Mouse (Mus musculus) intestine, embryonic 14.5 days (tissue): ENCODE data around the gene Cercam. TPM values are rescaled to one million over a fixed set of nuclear protein-coding genes. Genes with fewer than 3 reads are reported as not detected.

Source experiments
- ATAC-seq: fragments of 200-750 bp; cut with Nextera tagmentation; replicated peaks from 2 replicates; pipeline ENCODE4 v1.8.0; 2017; ENCODE audit warnings: low read depth, moderate number of reproducible peaks, moderate TSS enrichment, moderate library complexity; ENCODE audit not compliant: low FRiP score, low TSS enrichment
- DNase-seq: peaks from one replicate; pipeline ENCODE4 v3.0.0-alpha.2; 2018; ENCODE audit warnings: low spot score
- H3K27ac ChIP-seq: fragments of 300-500 bp; sonication (generic); 2 replicates; pipeline ENCODE4 v1.5.1; 2014; ENCODE audit warnings: low read depth, mild to moderate bottlenecking, control low read depth
- H3K27me3 ChIP-seq: fragments of 300-500 bp; sonication (generic); replicated peaks from 2 replicates; pipeline ENCODE4 v1.6.1; 2014; ENCODE audit warnings: low read length, control low read depth; ENCODE audit not compliant: control insufficient read depth, insufficient read depth
- H3K36me3 ChIP-seq: fragments of 300-500 bp; sonication (generic); 2 replicates; pipeline ENCODE4 v1.6.1; 2014; ENCODE audit warnings: low read length, control low read depth; ENCODE audit not compliant: control insufficient read depth, insufficient read depth
- H3K4me1 ChIP-seq: fragments of 300-500 bp; sonication (generic); replicated peaks from 2 replicates; pipeline ENCODE4 v1.6.1; 2014; ENCODE audit warnings: low read length, control low read depth, mixed read lengths; ENCODE audit not compliant: control insufficient read depth, insufficient read depth
- H3K4me2 ChIP-seq: fragments of 300-500 bp; sonication (generic); 2 replicates; pipeline ENCODE4 v1.6.1; 2014; ENCODE audit warnings: low read length
- H3K4me3 ChIP-seq: fragments of 300-500 bp; sonication (generic); 2 replicates; pipeline ENCODE4 v1.5.1; 2014; ENCODE audit warnings: low read depth, low read length, control low read depth, mixed read lengths
- H3K9ac ChIP-seq: fragments of 300-500 bp; sonication (generic); 2 replicates; pipeline ENCODE4 v1.6.1; 2014; ENCODE audit warnings: mild to moderate bottlenecking, low read length
- H3K9me3 ChIP-seq: fragments of 300-500 bp; sonication (generic); 2 replicates; pipeline ENCODE4 v1.6.1; 2016; ENCODE audit warnings: low read length, control low read depth; ENCODE audit not compliant: control insufficient read depth
- WGBS: fragments of 180-500 bp; shearing (Covaris S2); extraction: QIAGEN DNeasy Blood & Tissue Kit; methylation state at CpG from one replicate; pipeline ENCODE4 v1.1.7; 2014; 5-methylcytosine and 5-hydroxymethylcytosine counted together
- polyA plus RNA-seq: library from polyadenylated mRNA; unstranded; fragments of >200 nt; fragmentation: Nextera tagmentation; extraction: Ambion mirVana; gene quantifications from 2 replicates; pipeline ENCODE4 v1.2.1, GENCODE M21; 2014

Cercam gene
- polyA plus RNA-seq, 1 experiment from 2014 or later: 20.2 TPM

DNA sequence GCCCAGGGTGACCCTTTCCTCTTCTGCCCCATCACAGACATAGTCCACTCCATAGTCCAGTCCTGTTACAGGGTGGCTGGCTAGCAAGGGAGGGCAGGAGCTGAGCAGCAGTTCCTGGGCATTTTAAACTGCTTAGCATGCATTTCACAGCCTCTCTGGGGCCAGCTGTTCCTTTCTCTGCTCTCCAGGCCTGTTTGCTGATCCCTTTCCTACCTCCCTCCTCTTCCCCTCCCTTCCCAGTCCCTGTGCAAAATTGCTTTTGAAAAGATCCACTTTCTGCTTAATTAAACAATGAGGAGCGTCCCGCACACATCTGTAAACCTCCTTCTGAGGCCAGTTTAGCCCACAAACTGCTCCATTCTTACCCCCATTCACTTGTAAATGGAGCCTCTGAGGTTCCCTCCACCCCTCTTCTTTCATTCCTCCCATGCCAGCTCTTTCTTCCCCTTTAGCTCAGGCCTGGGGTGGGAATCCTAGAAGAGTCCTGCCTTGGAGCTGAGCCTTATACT, 33.5 kb upstream of the Cercam start:
- Histone ChIP-seq H3K36me3 (peaks cover 35% of the 10 kb centered on the region), H3K27me3 (no peaks in the 10 kb centered on the region), H3K9me3 (no peaks in the 10 kb centered on the region), H3K4me1 (no peaks in the 10 kb centered on the region), H3K4me3 (no peak overlapping the region), H3K27ac (no peak overlapping the region), H3K9ac (no peak overlapping the region), H3K4me2 (no peak overlapping the region)
- ATAC-seq (no peak), DNase-seq (no peak)
- WGBS: 64% methylated on average over 2 of the region's 2 CpGs

DNA sequence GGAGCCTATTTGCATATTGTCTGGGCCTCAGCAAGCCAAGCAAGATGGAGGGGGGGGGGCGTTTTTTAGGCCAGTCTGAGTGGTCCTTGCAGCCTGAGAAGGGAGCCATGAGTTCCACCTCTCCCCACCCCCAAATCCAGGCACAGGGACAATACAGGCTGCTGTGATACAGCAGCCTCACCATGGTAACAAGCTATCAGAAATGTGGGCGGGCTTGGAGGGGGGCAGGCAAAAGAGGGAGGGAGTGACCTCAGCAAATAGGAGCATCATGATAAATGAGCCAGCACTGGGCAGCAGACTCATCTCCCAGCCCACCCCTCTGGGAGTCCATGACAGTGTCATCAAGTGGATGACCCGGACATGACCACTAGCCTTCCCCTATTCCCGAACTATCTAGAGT, 29.5 kb upstream of the Cercam start:
- Histone ChIP-seq H3K9me3 (no peaks in the 10 kb centered on the region), H3K27me3 (peaks cover 16% of the 10 kb centered on the region), H3K4me1 (no peaks in the 10 kb centered on the region), H3K4me3 (no peak overlapping the region), H3K9ac (no peak overlapping the region), H3K4me2 (no peak overlapping the region), H3K36me3 (peaks cover 48% of the 10 kb centered on the region), H3K27ac (no peak overlapping the region)
- DNase-seq: no peak
- 48% methylated on average over 4 of the region's 4 CpGs for WGBS
- 0 out of 2 replicates have a peak, but pooled peaks have one; percentile 23 for ATAC-seq

DNA sequence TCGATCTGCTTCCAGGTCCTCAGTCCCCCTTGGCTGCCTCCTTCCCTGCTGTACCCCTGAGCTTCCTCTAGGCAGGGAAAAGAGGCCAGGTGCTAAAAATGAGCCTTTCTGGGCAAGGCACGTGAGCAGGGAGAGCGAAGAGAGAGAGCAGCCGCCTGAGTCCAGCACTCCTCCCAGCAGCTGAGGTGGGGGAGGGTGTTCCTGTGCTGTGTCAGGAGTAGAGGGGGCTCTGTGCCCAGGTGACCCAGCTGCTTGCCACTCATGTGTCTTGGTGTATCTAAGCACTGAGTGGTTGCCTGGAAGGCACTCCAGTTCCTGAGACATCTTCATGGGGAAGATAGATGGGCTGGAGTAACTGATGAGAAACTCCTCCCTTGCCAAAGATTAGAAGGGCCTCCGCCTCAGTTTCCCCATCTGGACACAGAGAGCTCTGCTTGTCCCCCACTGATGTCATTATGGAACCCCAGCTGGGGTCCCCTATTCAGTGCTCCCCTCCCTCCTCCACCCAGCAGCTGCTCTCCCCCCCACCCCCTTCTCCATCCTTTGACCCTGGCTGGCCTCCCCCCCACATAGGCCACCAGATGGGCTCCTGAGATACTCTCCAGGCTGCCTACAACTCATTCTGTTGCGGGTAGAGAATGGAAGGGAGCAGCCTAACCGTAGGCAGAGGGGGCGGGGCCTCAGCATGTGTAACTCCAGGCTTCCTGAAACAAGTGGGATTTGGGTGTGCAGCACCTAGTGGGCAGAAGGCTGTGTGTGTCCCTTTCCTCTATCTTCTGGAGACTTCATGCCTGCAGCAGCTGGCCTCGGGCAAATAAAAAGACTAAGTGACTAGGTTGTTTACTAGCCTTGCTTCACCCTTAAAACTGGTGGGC, 25.5 kb upstream of the Cercam start:
- Histone ChIP-seq H3K9ac (no peak overlapping the region), H3K27ac (no peak overlapping the region), H3K4me1 (peaks cover 8% of the 10 kb centered on the region; the same call in 1 of the 2 replicates), H3K4me2 (no peak overlapping the region), H3K4me3 (no peak overlapping the region), H3K27me3 (peaks cover 46% of the 10 kb centered on the region), H3K36me3 (peaks cover 38% of the 10 kb centered on the region), H3K9me3 (no peaks in the 10 kb centered on the region)
- ATAC-seq (no peak), DNase-seq (no peak)
- WGBS: 72% methylated on average over 9 of the region's 9 CpGs

DNA sequence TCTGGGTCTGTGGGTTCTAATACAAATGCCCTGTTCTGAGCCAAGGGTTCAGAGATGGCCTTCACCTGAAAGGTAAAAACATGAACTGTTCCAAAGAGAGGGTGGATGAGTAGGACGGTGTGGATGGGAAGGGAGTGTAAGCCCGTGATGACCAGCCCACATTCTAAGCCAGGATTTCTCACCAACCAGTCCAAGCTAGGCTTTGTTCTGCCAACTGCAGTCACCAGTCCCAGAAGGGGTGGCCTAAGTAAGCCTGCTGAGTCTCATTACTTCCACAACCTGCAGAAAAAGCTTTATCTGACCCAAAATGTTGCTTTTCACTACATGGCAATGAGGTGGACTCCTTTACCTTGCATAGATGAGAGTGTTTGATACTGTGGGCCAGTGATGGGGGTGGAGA, 24.8 kb upstream of the Cercam start:
- DNase-seq (no peak), ATAC-seq (no peak)
- H3K36me3 ChIP-seq: peaks cover 32% of the 10 kb centered on the region
- 81% methylated on average over 2 of the region's 2 CpGs for WGBS
- peaks cover 8% of the 10 kb centered on the region; the same call in 1 of the 2 replicates for H3K4me1 ChIP-seq
- H3K9me3 ChIP-seq: no peaks in the 10 kb centered on the region
- peaks cover 46% of the 10 kb centered on the region for H3K27me3 ChIP-seq
- H3K4me3 ChIP-seq: no peak overlapping the region
- H3K4me2 ChIP-seq: no peak overlapping the region
- H3K27ac ChIP-seq: no peak overlapping the region
- H3K9ac ChIP-seq: no peak overlapping the region

DNA sequence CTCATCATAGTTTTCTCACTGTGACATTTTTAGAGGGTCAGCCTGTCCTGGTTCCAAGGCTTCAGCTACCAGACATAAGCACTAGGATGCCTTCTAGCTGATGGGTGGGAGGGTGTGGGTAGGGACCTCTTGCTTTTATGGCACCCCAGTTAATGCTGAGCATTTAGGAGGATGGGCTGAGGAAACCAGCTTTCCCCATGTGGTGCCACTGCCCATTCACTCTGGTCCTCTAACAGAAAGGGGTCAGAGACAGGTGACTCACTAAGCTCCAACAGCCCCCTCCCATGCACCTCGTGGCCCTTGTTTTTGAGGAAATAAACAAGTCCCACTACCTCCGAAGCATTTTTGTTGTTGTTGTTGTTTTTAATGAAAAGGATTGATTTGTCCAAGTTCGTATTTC, 24.3 kb upstream of the Cercam start:
- Histone ChIP-seq H3K4me3 (no peak overlapping the region), H3K27ac (no peak overlapping the region), H3K4me2 (no peak overlapping the region), H3K9ac (no peak overlapping the region), H3K4me1 (peaks cover 8% of the 10 kb centered on the region; the same call in 1 of the 2 replicates), H3K27me3 (peaks cover 46% of the 10 kb centered on the region), H3K9me3 (no peaks in the 10 kb centered on the region), H3K36me3 (peaks cover 31% of the 10 kb centered on the region)
- WGBS: 26% methylated on average over 3 of the region's 3 CpGs
- ATAC-seq (no peak), DNase-seq (no peak)

DNA sequence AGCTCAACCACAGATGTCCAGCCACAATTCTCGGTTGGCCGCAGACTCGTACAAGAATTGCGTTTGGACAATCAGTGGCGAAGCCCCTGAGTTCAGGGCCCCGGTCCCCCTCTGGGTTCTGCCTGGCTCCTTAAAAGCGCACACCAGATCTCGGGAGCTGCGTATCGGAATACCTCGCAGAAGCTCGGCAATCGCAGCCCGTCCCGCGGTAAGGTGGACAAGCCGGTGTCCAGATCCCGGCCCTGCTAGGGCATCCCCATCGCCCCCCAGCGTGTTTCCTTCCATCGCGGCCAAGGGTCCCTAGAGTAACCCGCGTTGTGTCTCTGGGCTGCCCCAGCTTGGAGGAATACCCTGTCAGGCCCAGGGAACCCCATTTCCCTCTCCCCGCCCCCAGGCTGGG, 23.3 kb upstream of the Cercam start:
- peaks cover 31% of the 10 kb centered on the region for H3K36me3 ChIP-seq
- H3K27me3 ChIP-seq: peaks cover 46% of the 10 kb centered on the region
- peaks cover 8% of the 10 kb centered on the region; the same call in 1 of the 2 replicates for H3K4me1 ChIP-seq
- no peaks in the 10 kb centered on the region for H3K9me3 ChIP-seq
- WGBS: 13% methylated on average over 25 of the region's 25 CpGs
- H3K4me3 ChIP-seq: peak overlapping the region; percentile 16; the same call in 1 of the 2 replicates
- ATAC-seq (no peak), DNase-seq (peak; percentile 71)
- H3K4me2 ChIP-seq: peak overlapping the region; percentile 51
- H3K27ac ChIP-seq: no peak overlapping the region
- no peak overlapping the region for H3K9ac ChIP-seq

DNA sequence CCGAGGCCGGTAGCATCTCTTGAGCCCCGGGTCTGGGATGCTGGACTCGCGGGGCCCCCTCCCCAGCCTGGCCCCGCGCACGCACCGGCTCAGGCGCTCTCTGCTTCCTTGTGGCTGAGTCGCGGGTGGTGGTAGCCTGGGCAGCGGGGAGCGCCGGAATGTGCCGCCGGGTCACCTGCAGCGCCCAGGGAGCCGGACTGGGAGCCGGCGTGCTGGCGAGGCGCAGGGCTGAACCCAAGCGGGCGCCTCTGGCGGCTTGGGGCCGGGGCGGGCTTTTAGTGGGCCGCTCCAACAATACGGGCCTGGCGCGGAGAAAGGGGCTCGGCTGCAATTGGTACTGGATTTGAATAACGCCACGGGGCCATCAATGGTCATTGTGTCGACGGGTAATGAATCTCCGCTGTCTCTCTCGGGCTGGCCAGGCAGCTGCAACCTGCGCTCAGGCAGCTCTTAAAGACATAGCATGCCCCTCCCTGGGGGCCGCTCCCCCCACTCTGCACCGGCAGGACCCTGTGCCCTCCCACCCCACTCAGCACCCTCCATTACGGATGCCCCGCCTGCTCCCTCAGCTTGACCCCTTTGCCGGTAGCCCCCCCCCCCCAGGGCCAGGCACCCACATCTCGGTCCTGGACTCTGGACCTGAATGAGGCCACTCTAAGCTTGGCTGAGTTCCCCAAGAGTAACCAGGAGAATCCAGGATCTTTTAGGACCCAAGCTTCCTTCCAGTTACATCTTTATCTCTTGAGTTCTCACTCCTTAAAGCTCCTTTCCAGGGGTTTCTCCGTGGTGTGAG, 22.7 kb upstream of the Cercam start:
- DNase-seq (no peak), ATAC-seq (peak; percentile 26; the same call in 1 of the 2 replicates)
- Histone ChIP-seq H3K27me3 (peaks cover 46% of the 10 kb centered on the region), H3K36me3 (peaks cover 28% of the 10 kb centered on the region), H3K9me3 (no peaks in the 10 kb centered on the region), H3K27ac (no peak overlapping the region), H3K4me3 (peak overlapping the region; percentile 16; the same call in 1 of the 2 replicates), H3K4me1 (peaks cover 8% of the 10 kb centered on the region; the same call in 1 of the 2 replicates), H3K9ac (0 out of 2 replicates have a peak overlapping the region, but pooled peaks have one; percentile 20), H3K4me2 (peak overlapping the region; percentile 51)
- WGBS: 9% methylated on average over 47 of the region's 47 CpGs

DNA sequence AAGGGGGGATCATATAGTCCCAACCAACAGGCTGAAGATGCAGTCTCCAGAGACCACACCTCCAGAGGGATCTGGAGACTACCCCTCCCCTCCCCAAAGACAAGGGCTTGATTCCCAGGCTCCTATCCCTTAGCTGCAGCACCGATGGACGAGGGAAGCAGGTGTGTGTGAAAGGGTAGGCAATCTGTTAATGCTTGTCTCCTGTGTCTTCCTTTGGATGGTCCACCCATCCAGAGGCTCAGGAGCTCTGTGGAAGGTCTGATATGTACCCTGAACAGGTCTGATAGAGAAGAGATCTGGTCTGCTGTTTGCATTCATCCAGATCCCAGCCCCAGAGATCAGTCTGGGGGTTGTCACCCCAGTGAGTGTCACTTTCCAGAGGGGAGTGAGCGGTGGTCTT, 22.1 kb upstream of the Cercam start:
- WGBS: 44% methylated on average over 3 of the region's 3 CpGs

More for the DNA sequence above, 22.1 kb upstream of the Cercam start:
- Histone ChIP-seq H3K36me3 (peaks cover 22% of the 10 kb centered on the region), H3K9ac (no peak overlapping the region), H3K9me3 (no peaks in the 10 kb centered on the region), H3K4me3 (no peak overlapping the region), H3K4me2 (no peak overlapping the region), H3K27me3 (peaks cover 46% of the 10 kb centered on the region), H3K4me1 (peaks cover 8% of the 10 kb centered on the region; the same call in 1 of the 2 replicates), H3K27ac (no peak overlapping the region)
- ATAC-seq (no peak), DNase-seq (no peak)
